Mouse (Mus musculus) G1E-ER4 (cell line): Measurements from ENCODE around the gene Rtn1. TPM values are rescaled to one million over a fixed set of nuclear protein-coding genes. Genes with fewer than 3 reads are reported as not detected.

ENCODE experiments used
- GATA1 ChIP-seq: IDR thresholded peaks from one replicate; pipeline ENCODE4 v1.8.0; 2012; ENCODE audit warnings: low read length, inconsistent platforms
- polyA plus RNA-seq: library from polyadenylated mRNA; stranded (reverse); fragments of >175 nt; gene quantifications from 2 replicates; pipeline ENCODE4 v1.2.3, GENCODE M21; 2012

The Rtn1 gene
- polyA plus RNA-seq, 1 experiment: not detected

GRCm38 (mm10) chr12:72390346-72390745 lies 18.5 kb downstream of the Rtn1 start:
- TF ChIP-seq GATA1: no peak

GRCm38 (mm10) chr12:72389377-72390103 lies 19.3 kb downstream of the Rtn1 start:
- no peak for TF ChIP-seq GATA1

GRCm38 (mm10) chr12:72388835-72389234 lies 20.0 kb downstream of the Rtn1 start:
- TF ChIP-seq GATA1: no peak

GRCm38 (mm10) chr12:72388135-72388534 lies 20.7 kb downstream of the Rtn1 start:
- TF ChIP-seq GATA1: no peak

- no peak for TF ChIP-seq GATA1
These were observed 32.5 kb downstream of the Rtn1 start for GRCm38 (mm10) chr12:72376309-72376708.

GRCm38 (mm10) chr12:72374823-72375225 lies 34.0 kb downstream of the Rtn1 start:
- no peak for TF ChIP-seq GATA1

GRCm38 (mm10) chr12:72373916-72374615 lies 34.8 kb downstream of the Rtn1 start:
- TF ChIP-seq GATA1: no peak

GRCm38 (mm10) chr12:72370081-72370480 lies 38.8 kb downstream of the Rtn1 start:
- no peak for TF ChIP-seq GATA1

GRCm38 (mm10) chr12:72366763-72367162 lies 42.1 kb downstream of the Rtn1 start:
- TF ChIP-seq GATA1: no peak

GRCm38 (mm10) chr12:72366104-72366437 lies 42.8 kb downstream of the Rtn1 start:
- no peak for TF ChIP-seq GATA1

- no peak for TF ChIP-seq GATA1
These were observed 43.4 kb downstream of the Rtn1 start for GRCm38 (mm10) chr12:72365231-72366103.

GRCm38 (mm10) chr12:72364543-72364942 lies 44.3 kb downstream of the Rtn1 start:
- no peak for TF ChIP-seq GATA1

- no peak for TF ChIP-seq GATA1
These were observed 47.0 kb downstream of the Rtn1 start for GRCm38 (mm10) chr12:72361701-72362354.

GRCm38 (mm10) chr12:72360926-72361615 lies 47.8 kb downstream of the Rtn1 start:
- no peak for TF ChIP-seq GATA1

GRCm38 (mm10) chr12:72359903-72360302 lies 49.0 kb downstream of the Rtn1 start:
- no peak for TF ChIP-seq GATA1
